Mouse (Mus musculus) urinary bladder, postnatal 14 days (tissue): ENCODE measurements around the gene Gm45837.

Experiments used
- DNase-seq: peaks from one replicate; pipeline ENCODE4 v3.0.0; 2021; ENCODE audit warnings: low spot score

Gm45837 gene

GRCm38 (mm10) chr7:101410267-101410936 lies at the start of gene Gm45837:
TSS of gene Gm45837 (plus strand) at chr7:101410886.
- peak; percentile 40 for DNase-seq

DNA sequence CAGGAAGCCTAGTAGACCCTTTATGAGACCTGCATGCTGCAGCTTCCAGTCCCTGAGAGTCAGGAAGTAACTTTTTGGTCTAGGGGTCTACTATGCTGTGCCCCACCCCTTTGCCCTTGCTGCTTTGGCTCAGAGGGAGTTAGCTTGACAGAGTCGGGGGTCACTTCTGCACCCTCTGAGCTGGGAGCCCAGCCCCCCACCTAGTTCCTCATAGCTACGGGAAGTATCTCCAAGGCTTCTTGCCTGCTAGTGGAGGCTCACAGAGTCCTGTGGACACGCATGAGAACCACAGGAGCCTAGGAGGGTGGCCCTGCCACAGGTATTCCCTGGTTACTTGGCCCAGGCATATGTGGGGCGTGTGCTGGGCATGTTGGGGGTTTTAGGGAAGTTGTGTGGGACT lies 49.7 kb upstream of the Gm45837 start:
- no peak for DNase-seq

- peak; percentile 27 for DNase-seq
These were observed 48.9 kb upstream of the Gm45837 start for GRCm38 (mm10) chr7:101361767-101362166.

GRCm38 (mm10) chr7:101362791-101363191 lies 47.9 kb upstream of the Gm45837 start:
- DNase-seq: no peak

DNA sequence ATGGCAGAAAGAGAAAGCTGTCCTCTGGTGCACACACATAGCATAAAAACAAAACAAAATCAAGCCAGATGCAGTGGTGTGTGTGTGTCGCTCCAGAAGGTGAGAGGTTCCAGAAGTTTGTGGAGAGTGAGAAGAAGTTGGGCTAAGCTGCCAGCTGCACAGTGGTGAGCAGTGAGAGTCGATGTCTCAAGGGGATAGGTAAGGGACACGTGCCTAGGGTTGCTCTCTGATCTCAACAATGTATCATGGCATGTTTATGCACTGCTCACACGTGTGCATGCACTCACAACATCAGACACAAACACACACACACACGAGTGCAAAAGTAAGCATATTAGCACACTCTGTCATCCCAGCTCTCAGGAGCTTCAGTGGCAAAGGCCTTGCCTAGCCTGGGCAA lies 46.8 kb upstream of the Gm45837 start:
- no peak for DNase-seq

DNA sequence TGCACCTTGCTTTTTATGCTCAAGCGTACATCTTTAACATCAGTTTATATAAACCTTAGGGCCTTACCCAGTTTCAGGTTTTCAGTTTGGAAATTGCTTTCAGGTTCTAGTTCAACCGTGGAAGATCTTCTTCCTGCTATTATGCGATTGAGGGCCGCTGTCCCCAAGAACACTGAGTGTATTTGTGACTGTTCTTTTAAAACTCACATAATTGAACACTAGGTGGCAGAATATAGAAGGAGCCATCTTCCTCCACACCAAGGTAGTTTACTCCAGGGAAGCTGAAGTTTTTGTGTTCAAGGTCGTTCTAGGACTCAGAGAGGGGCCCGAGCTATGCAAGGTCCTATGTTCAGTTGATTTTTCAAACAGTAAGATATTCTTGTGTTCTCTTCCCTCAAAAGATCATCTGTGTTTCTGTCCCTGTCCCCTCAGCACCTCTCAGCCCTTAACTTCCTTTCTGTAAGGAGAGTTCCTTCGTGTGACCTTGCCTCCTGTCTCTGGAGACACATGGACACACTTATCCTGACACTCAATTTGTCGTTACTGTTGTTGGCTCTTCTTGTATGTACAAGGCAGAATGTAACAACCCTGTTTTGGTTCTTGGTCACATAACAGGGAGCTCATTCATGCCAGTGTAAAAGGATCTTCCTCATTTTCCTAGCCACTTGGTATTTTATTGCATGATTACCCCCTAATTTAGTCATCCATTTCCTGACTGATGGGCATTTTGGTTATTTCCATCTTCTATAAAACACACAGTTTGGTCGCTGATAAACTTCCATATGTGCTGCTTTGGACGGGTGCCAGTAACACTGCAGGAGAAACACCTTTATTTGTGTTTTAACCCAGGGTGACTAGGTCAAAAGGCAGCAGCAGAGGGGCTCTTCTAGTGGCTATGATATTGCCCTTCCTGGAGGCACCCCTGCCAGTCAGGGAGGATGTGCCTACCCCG lies 42.5 kb upstream of the Gm45837 start:
- DNase-seq: no peak

DNA sequence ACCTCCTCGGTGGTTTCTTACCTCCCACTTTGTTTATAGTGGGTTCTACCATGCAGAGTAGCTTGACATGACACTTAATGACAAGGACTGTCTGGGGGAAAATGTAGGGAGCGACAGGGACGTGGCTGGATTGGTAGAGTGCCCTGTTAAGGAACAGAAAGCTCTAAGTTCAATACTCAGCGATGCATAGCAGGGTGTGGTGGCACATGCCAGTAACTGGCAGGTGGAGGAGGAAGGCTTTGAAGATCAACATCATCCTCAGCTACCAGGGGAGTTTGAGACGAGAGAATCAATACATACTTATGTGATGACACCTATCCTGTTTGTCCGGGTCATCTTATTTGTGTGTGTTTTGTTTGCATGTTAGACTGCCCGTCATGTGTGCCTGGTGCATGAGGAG lies 41.0 kb upstream of the Gm45837 start:
- no peak for DNase-seq

- DNase-seq: no peak
These were observed 37.6 kb upstream of the Gm45837 start for GRCm38 (mm10) chr7:101373082-101373481.

- DNase-seq: no peak
These were observed 36.5 kb upstream of the Gm45837 start for GRCm38 (mm10) chr7:101374155-101374554.

- DNase-seq: no peak
These were observed 33.9 kb upstream of the Gm45837 start for GRCm38 (mm10) chr7:101376701-101377340.

DNA sequence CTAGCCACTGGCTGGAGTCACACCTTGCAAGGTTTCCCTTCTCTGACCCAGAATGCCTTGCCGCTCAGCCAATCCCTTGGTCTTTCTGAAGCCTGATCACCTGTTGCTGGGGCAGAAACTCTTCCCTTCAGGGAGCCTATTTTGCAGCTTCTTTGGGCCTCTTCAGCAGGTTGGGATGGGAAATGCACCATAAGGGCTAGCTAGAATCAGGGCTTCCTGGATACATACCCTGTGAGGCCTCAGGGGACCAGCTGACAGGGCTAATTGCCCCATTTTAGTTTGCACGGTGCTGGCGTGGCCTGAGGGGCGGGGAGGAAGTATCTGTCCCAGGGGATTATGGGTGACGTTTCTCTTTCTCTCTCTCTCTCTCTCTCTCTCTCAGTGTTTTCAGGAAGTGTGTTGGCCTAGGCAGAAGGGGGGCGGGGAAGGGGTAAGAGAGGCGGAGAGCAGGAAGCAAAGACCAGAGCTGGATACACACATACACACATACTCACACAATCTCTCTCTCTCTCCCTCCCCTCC lies 32.9 kb upstream of the Gm45837 start:
- peak; percentile 86 for DNase-seq

- no peak for DNase-seq
These were observed 32.4 kb upstream of the Gm45837 start for GRCm38 (mm10) chr7:101378285-101378684.

DNA sequence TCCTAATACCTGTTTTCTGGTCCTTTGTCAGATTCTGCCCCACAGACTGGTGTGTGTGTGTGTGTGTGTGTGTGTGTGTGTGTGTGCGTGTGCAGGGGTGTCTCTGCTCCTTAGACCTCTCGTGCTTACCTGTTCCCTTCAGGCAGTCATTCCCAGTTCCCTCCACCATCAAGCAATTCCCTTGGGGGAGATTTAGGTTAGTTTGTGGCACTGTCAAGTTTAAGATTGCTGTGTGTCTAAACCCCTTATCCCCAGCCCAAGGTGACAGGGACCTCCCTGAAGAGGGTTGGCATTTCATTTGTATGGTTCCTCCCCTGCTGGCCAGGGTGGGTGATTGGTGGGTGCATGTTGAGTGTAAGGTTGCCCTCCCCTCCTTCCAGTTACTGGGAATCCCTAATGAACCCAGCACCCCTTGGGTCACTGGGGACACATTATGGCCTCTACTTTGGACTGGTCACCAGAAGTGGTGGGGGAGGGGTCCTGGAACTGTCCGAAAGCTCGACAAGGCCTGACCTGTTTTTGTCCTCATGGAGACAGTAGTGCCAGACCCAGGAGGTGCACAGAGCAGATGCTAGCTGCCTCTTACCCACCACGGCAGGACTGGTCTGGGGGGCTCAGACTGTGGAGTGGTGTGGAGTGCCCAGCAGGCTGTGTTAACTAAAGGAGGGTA lies 31.8 kb upstream of the Gm45837 start:
- DNase-seq: no peak

DNA sequence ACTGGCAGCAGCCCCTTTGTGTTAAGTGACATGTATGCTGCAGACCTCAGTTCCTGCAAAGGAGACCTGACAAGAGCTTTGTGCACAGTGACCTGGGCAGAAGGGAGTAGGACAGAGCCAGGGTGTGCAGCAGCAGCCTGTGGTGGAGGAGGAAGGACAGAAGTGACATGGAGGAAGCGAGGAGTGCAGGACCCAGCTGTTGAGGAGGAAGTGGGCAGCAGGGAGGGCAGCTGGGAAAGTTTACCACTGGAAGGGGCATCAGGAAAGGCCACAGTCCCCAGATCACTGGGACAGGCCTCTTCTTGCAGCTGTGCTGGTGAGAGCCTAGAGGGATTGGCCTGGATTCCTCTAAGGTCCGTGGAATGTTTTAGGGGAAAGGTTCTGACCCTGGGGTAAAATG lies 31.0 kb upstream of the Gm45837 start:
- no peak for DNase-seq

DNA sequence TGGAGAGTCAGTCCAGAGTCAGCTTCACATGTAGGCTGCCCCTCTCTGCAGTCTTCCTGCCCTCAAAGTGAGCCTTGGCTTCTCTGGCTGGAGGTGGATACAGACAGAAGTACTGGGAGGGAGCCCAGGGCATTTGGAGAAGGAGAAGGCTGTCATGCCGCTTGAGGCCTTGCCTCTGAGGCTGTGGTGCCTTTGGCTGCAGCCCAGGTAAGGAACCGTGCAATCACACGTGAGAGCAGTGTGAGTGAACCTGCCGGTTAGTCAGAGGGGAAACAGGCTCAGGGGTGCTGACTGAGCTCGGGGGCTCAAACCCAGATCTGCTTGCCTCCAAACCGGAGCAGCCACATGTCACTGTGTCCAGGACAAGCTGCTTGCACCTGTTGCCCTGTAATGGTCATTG lies 29.2 kb upstream of the Gm45837 start:
- peak; percentile 36 for DNase-seq

DNA sequence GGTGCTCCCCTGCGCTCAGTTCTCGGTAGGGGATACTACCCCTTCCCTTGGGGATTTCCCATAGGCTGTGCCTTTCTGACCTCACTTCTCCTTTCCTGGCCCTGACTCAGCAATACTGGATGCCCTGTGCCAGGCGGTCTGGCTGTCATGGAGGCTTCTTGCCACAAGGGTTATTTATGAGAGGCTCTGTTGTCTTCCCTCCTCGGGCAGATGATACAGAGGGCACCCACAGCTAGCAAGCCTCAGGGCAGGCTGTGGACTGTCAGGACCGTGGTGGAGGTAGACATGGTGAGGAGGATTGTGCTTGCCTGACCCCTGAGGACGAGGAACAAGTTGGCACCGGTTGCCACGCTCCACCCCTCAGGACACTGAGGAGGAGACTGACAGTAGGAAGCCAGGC lies 28.3 kb upstream of the Gm45837 start:
- DNase-seq: peak; percentile 37

DNA sequence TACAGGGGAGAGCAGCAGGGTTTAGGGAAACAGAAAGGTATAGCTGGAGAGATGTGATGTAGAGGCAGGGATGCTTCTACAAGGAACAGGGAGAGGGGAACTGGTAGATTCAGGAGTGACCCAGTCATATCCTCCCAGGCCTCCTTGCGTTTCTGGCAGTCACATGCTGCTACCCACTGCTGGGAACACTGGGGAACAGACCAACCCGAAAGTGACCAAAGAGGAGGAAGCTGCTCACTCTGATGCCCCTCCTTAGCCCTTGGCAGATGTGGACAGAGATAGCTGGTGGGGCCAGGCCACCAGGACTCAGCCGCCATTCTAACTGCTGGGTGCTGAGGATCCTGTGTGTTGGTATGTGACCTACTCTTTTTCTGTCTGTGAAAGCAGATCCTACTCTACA lies 26.9 kb upstream of the Gm45837 start:
- DNase-seq: no peak

GRCm38 (mm10) chr7:101384931-101385330 lies 25.8 kb upstream of the Gm45837 start:
- no peak for DNase-seq

DNA sequence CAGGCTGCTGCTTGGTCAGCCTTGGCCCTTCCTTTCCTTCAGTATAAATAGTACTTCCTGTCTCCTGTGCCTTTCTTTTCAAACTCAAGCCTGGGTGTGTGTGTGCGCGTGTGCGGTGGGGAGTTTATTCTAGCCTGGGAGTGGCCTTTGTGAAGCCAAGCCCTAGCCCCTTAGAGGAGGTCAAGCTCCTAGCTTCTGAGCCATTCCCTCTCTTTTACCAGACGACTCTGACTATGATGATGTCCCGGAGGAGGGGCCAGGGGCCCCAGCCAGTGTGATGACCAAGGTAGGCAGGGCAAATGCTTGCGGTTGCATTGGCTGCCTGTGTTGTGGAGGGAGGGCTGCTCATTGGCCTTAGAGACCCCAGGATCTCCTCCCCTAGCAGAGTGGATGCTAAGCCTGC lies 25.4 kb upstream of the Gm45837 start:
- peak; percentile 48 for DNase-seq

DNA sequence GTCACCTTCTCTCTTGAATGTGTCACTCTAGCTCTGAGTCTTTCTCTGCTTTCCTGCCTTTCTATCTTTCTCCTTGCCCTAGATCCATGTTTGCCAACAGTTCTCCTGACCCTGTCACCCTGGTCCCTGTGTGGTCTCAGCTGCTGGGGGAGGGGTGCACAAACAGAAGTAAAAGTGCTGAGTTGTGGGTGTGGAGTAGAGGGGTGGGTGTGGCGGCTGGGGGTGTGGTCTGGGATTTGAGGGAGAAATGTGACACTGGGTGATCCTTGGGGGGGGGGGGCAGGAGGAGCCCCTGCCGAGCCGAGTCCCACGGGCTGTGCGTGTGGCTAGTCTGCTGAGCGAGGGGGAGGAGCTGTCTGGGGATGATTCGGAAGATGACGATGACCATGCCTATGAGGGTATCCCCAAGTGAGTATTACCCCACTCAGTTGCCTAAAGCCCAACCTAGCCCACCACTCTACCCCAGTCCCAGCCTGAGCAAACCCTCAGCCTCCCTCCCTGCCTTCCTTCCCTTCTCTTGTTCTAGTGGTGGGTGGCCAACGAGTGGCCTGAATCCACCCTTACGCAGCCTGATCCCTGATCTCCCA lies 24.7 kb upstream of the Gm45837 start:
- DNase-seq: no peak

- DNase-seq: no peak
These were observed 21.4 kb upstream of the Gm45837 start for GRCm38 (mm10) chr7:101389256-101389655.
